Mouse (Mus musculus) intestine, embryonic 16.5 days (tissue): ENCODE data around the gene Pcsk1n. TPM values are rescaled to one million over a fixed set of nuclear protein-coding genes. Genes with fewer than 3 reads are reported as not detected.
"Not testable (repeated sequence)": the region's sequence is repeated elsewhere in the genome, so short reads cannot be mapped to it uniquely, and the experiment has no call there.

Experiments
- ATAC-seq: fragments of 200-750 bp; cut with Nextera tagmentation; 2 replicates; pipeline ENCODE4 v1.8.0; 2017; ENCODE audit warnings: moderate TSS enrichment, moderate library complexity
- H3K27ac ChIP-seq: fragments of 300-500 bp; sonication (generic); 2 replicates; pipeline ENCODE4 v1.5.1; 2014; ENCODE audit warnings: mild to moderate bottlenecking, low read length
- H3K27me3 ChIP-seq: fragments of 300-500 bp; sonication (generic); replicated peaks from 2 replicates; pipeline ENCODE4 v1.6.1; 2014; ENCODE audit warnings: low read length, control low read depth, mixed read lengths; ENCODE audit not compliant: control insufficient read depth, insufficient read depth
- H3K36me3 ChIP-seq: fragments of 300-500 bp; sonication (generic); 2 replicates; pipeline ENCODE4 v1.6.1; 2014; ENCODE audit warnings: low read length, control low read depth; ENCODE audit not compliant: control insufficient read depth, insufficient read depth
- H3K4me1 ChIP-seq: fragments of 300-500 bp; sonication (generic); 2 replicates; pipeline ENCODE4 v1.6.1; 2014; ENCODE audit warnings: low read length, control low read depth, mixed read lengths; ENCODE audit not compliant: control insufficient read depth, insufficient read depth
- H3K4me2 ChIP-seq: fragments of 300-500 bp; sonication (generic); 2 replicates; pipeline ENCODE4 v1.6.1; 2014; ENCODE audit warnings: low read depth, low read length, control low read depth
- H3K4me3 ChIP-seq: fragments of 300-500 bp; sonication (generic); 2 replicates; pipeline ENCODE4 v1.5.1; 2014; ENCODE audit warnings: mild to moderate bottlenecking, low read length
- H3K9ac ChIP-seq: fragments of 300-500 bp; sonication (generic); 2 replicates; pipeline ENCODE4 v1.6.1; 2014; ENCODE audit warnings: low read depth, low read length
- H3K9me3 ChIP-seq: fragments of 300-500 bp; sonication (generic); 2 replicates; pipeline ENCODE4 v1.6.1; 2016; ENCODE audit warnings: low read length, control low read depth; ENCODE audit not compliant: control insufficient read depth
- WGBS: fragments of 180-500 bp; shearing (Covaris S2); extraction: QIAGEN DNeasy Blood & Tissue Kit; methylation state at CpG from one replicate; pipeline ENCODE4 v1.1.7; 2014; 5-methylcytosine and 5-hydroxymethylcytosine counted together
- polyA plus RNA-seq: library from polyadenylated mRNA; unstranded; fragments of >200 nt; fragmentation: Nextera tagmentation; extraction: Ambion mirVana; gene quantifications from 2 replicates; pipeline ENCODE4 v1.2.1, GENCODE M21; 2015

Pcsk1n gene
- polyA plus RNA-seq, 1 experiment from 2014 or later: 10.7 TPM

GRCm38 (mm10) chrX:7904441-7904840 lies 15.2 kb upstream of the Pcsk1n start:
- 92% methylated on average over 5 of the region's 5 CpGs for WGBS
- Histone ChIP-seq H3K36me3 (no peaks in the 10 kb centered on the region), H3K4me2 (no peak overlapping the region), H3K4me3 (no peak overlapping the region), H3K27ac (no peak overlapping the region), H3K27me3 (no peaks in the 10 kb centered on the region), H3K4me1 (no peaks in the 10 kb centered on the region), H3K9me3 (no peaks in the 10 kb centered on the region), H3K9ac (no peak overlapping the region)
- no peak for ATAC-seq

GRCm38 (mm10) chrX:7907735-7908134 lies 11.9 kb upstream of the Pcsk1n start, which contains the start of gene Gm10491:
Gene Gm10491, minus strand, starts transcription at chrX:7907835.
- 87% methylated on average over 5 of the region's 5 CpGs for WGBS
- ATAC-seq: no peak

DNA sequence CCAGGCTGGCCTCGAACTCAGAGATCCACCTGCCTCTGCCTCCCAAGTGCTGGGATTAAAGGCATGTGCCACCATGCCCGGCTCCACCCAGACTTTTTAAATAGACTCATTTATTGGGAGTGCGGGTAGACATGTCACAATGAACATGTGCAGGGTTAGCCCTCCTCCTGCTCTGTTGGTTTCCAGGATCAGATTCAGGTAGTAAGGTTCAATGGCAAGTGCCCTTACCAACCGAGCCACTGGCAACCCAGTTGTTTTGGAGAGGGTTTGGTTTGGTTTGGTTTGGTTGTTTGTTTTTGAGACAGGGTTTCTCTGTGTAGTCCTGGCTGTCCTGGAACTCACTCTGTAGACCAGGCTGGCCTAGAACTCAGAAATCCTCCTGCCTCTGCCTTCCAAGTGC lies 10.4 kb upstream of the Pcsk1n start, which contains the start of gene Gm10490:
Gene Gm10490, plus strand, starts transcription at position 301 of the 400 bp plus-strand sequence.
- H3K4me2 ChIP-seq, H3K27me3 ChIP-seq, H3K36me3 ChIP-seq, H3K9ac ChIP-seq, H3K4me3 ChIP-seq, H3K4me1 ChIP-seq, H3K27ac ChIP-seq, ATAC-seq, H3K9me3 ChIP-seq: not testable (repeated sequence)
- 84% methylated on average over 3 of the region's 4 CpGs for WGBS

More at GRCm38 (mm10) chrX:7907735-7908134, 11.9 kb upstream of the Pcsk1n start, which contains the start of gene Gm10491:
- no peaks in the 10 kb centered on the region for H3K9me3 ChIP-seq
- H3K36me3 ChIP-seq: no peaks in the 10 kb centered on the region
- no peak within 1 kb of the TSS for H3K9ac ChIP-seq
- no peak within 1 kb of the TSS for H3K4me2 ChIP-seq
- H3K27me3 ChIP-seq: no peaks in the 10 kb centered on the region
- no peak within 1 kb of the TSS for H3K4me3 ChIP-seq
- H3K27ac ChIP-seq: no peak within 1 kb of the TSS
- no peaks in the 10 kb centered on the region for H3K4me1 ChIP-seq

- no peak for ATAC-seq
- H3K36me3 ChIP-seq: no peaks in the 10 kb centered on the region
- 51% methylated on average over 6 of the region's 6 CpGs for WGBS
Measured at GRCm38 (mm10) chrX:7910473-7910872, 9.1 kb upstream of the Pcsk1n start.

GRCm38 (mm10) chrX:7915669-7916068 lies 4.0 kb upstream of the Pcsk1n start:
- H3K27ac ChIP-seq, H3K9ac ChIP-seq, H3K4me1 ChIP-seq, H3K4me2 ChIP-seq, H3K36me3 ChIP-seq, H3K9me3 ChIP-seq, H3K4me3 ChIP-seq, ATAC-seq, H3K27me3 ChIP-seq: not testable (repeated sequence)
- WGBS: 29% methylated on average over 3 of the region's 3 CpGs

More at GRCm38 (mm10) chrX:7910473-7910872, 9.1 kb upstream of the Pcsk1n start:
- Histone ChIP-seq H3K4me1 (no peaks in the 10 kb centered on the region), H3K9ac (no peak overlapping the region), H3K27ac (no peak overlapping the region), H3K27me3 (no peaks in the 10 kb centered on the region), H3K4me2 (no peak overlapping the region), H3K4me3 (no peak overlapping the region), H3K9me3 (no peaks in the 10 kb centered on the region)

- not testable (repeated sequence) for H3K4me3 ChIP-seq, ATAC-seq, H3K36me3 ChIP-seq, H3K27ac ChIP-seq, H3K9ac ChIP-seq, H3K4me2 ChIP-seq, H3K4me1 ChIP-seq, H3K9me3 ChIP-seq
- H3K27me3 ChIP-seq: peaks cover 15% of the 10 kb centered on the region
- 66% methylated on average over 6 of the region's 6 CpGs for WGBS
Measured at GRCm38 (mm10) chrX:7917960-7918359, 1.7 kb upstream of the Pcsk1n start.

DNA sequence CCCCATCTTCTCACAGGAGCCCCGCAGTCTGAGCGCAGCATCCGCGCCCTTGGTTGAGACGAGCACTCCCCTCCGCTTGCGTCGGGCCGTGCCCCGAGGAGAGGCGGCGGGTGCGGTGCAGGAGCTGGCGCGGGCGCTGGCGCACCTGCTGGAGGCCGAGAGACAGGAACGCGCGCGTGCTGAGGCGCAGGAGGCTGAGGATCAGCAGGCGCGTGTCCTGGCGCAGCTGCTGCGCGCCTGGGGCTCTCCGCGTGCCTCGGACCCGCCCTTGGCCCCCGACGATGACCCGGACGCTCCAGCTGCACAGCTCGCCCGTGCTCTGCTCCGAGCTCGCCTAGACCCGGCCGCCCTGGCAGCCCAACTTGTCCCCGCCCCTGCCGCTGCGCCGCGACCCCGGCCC lies 2.4 kb downstream of the Pcsk1n start:
- Histone ChIP-seq H3K4me2 (peak overlapping the region; percentile 47), H3K36me3 (no peaks in the 10 kb centered on the region), H3K9ac (0 out of 2 replicates have a peak overlapping the region, but pooled peaks have one; percentile 24), H3K27me3 (peaks cover 30% of the 10 kb centered on the region), H3K9me3 (no peaks in the 10 kb centered on the region), H3K4me3 (peak overlapping the region; percentile 29), H3K27ac (no peak overlapping the region), H3K4me1 (no peaks in the 10 kb centered on the region)
- 0 out of 2 replicates have a peak, but pooled peaks have one; percentile 55 for ATAC-seq
- WGBS: 5% methylated on average over 42 of the region's 48 CpGs

DNA sequence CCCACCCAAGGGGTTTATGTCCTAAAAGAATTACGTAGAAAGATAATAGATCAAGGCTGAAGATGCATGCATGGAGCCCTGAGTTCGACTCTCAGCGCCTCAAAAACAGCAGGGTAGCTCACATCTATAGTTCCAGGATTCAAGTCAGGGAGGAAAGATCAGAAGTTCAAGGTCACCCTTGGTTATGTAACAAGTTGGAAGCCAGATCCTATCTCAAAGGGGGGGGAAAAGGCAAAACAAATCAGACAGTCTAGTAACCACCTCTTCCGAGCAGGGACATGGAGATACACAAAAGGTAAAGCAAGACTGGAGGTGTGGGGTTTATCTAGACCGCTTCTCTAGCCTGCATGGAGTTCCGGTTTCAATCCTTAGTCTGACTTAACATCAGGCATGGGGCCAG lies 6.6 kb downstream of the Pcsk1n start:
- Histone ChIP-seq H3K4me1 (no peaks in the 10 kb centered on the region), H3K27me3 (peaks cover 36% of the 10 kb centered on the region), H3K9me3 (no peaks in the 10 kb centered on the region), H3K4me2 (no peak overlapping the region), H3K9ac (no peak overlapping the region), H3K4me3 (no peak overlapping the region), H3K27ac (no peak overlapping the region), H3K36me3 (no peaks in the 10 kb centered on the region)
- WGBS: 68% methylated on average over 6 of the region's 6 CpGs
- ATAC-seq: no peak

DNA sequence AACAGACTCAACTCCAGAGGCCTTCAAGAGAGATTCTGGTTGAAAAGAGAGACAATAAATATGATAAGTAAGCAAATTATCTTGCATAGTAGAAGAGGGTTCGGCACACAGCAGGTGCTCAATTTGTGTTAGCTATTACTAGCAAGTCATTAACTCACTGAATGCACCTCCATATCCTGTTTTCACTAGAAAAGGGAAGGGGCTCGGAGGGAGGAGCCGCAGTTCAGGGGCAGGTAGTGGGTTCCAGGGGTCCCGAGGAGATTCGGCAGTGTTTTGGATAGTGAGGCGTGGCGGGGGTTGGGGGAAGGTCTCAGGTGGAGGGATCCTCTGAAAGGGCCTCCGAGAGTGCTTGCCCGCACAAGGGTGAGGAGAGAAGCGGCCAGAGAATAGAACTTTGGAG lies 7.5 kb downstream of the Pcsk1n start:
- Histone ChIP-seq H3K4me3 (no peak overlapping the region), H3K4me2 (no peak overlapping the region), H3K27me3 (peaks cover 30% of the 10 kb centered on the region), H3K4me1 (no peaks in the 10 kb centered on the region), H3K9me3 (no peaks in the 10 kb centered on the region), H3K9ac (no peak overlapping the region), H3K27ac (no peak overlapping the region), H3K36me3 (no peaks in the 10 kb centered on the region)
- WGBS: 24% methylated on average over 10 of the region's 10 CpGs
- no peak for ATAC-seq

- Histone ChIP-seq H3K9ac (no peak within 1 kb of the TSS), H3K9me3 (no peaks in the 10 kb centered on the region), H3K4me3 (no peak within 1 kb of the TSS), H3K27ac (no peak within 1 kb of the TSS), H3K36me3 (no peaks in the 10 kb centered on the region), H3K4me2 (no peak within 1 kb of the TSS), H3K27me3 (peaks cover 20% of the 10 kb centered on the region), H3K4me1 (no peaks in the 10 kb centered on the region)
- WGBS: 20% methylated on average over 19 of the region's 19 CpGs
- no peak for ATAC-seq
Measured at GRCm38 (mm10) chrX:7928270-7928790, 8.7 kb downstream of the Pcsk1n start, which contains the start of gene Eras. Gene Eras, minus strand, starts transcription at chrX:7928607.
